Mouse (Mus musculus): ENCODE results near the gene Gnat1. TPM values are rescaled to one million over a fixed set of nuclear protein-coding genes. Genes with fewer than 3 reads are reported as not detected.

Gnat1 gene
- 1.4 and 3.0 TPM in 2 replicates for polyA plus RNA-seq (2016; fragmentation: Nextera tagmentation; extraction: Ambion mirVana)

DNA sequence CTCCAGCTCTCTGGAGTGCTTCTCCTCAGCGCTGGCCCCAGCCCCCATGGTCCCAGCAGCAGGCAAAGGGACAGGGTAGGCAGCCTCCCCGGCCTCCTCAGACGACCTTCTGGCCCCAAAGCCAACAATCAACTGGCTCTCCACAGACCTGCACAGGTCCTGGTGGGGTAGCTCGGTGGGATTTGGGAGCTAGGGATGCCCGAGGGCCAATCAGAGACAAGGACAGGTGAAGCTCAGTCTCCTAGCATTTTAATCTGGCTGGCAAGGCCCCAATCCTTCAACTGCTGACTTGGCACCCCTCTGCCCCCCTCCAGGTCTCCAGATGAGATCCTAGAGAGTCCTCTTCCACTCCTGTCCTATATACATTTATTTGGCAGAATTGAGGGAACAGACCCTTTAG, at the start of gene Gnat1:
Gene Gnat1 (minus strand): TSS at position 212 of the 400 bp plus-strand sequence.
- Histone ChIP-seq H3K9ac (no peak within 1 kb of the TSS), H3K4me2 (replicated peaks) (no peak within 1 kb of the TSS), H3K4me3 (no peak within 1 kb of the TSS), H3K4me1 (peaks cover 19% of the 10 kb centered on the region), H3K27me3 (peaks cover 32% of the 10 kb centered on the region), H3K9me3 (no peaks in the 10 kb centered on the region), H3K36me3 (peaks cover 31% of the 10 kb centered on the region), H3K27ac (no peak within 1 kb of the TSS)
- WGBS: 43% methylated on average over 5 of the region's 5 CpGs
- ATAC-seq (ENCODE audit: insufficient number of reproducible peaks, insufficient read depth, low FRiP score, low TSS enrichment): no peak

DNA sequence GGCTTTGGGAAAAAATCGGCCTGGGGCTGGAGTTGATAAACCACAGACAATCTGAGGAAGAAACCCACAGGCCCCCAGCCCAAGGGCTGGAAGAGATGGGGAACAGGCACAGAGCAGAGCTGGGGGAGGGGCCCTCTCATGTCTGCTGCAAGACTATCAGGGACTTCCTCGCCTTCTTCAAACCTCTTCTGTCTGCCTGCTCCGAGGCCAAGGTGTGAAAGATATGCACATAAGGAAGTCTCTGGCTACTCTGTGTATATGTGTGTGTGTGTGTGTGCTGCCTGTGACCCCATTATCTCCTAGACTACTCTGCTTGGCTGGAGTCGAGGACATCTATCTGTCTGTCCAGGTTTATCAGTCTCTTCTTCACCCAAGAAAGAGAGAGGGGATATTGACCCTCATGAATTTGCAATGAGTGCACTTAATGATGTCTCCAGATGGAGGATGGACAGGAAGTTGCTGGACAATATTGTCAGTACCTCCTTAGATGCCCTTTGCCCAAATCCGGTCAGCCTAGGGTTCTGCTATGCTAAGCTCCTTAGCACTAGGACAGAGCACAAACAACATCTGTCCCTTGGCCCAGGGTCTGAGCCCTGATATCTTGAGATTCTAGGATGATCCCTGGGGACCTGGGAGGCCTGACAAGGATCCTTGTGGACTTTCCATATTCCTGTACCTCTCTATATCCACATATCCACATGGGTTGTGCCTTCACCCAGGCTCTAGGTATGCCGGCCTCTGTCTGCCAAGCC, 49.6 kb upstream of the Gnat1 start:
- 63% methylated on average over 6 of the region's 6 CpGs for WGBS
- no peaks in the 10 kb centered on the region for H3K9me3 ChIP-seq
- no peak overlapping the region for H3K27ac ChIP-seq
- no peak overlapping the region for H3K4me3 ChIP-seq
- H3K9ac ChIP-seq: no peak overlapping the region
- no peaks in the 10 kb centered on the region for H3K36me3 ChIP-seq
- peaks cover 51% of the 10 kb centered on the region for H3K4me1 ChIP-seq
- no peaks in the 10 kb centered on the region for H3K27me3 ChIP-seq
- ATAC-seq (ENCODE audit: insufficient number of reproducible peaks, insufficient read depth, low FRiP score, low TSS enrichment): no peak
- no peak overlapping the region for H3K4me2 ChIP-seq (replicated peaks)

DNA sequence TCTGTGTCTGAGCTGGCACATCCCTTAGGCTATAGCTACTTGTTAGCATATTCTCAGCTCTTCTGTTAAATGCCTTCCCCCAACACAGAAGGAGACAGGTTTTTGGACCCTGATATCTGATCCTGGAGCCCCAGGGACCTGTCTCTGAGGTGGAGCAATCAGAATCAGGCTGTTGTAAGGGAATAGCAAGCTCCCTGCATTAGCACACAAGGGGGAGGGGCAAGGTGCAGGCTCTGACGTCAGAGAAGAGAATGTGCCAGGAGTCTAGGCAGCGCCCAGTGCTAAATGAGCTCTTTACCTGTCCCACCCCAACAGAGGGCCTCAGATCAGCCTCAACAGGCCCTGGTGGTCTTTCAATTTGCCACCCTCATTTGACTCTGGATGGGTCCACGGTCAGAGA, 47.5 kb upstream of the Gnat1 start:
- Histone ChIP-seq H3K27me3 (no peaks in the 10 kb centered on the region), H3K9ac (no peak overlapping the region), H3K36me3 (no peaks in the 10 kb centered on the region), H3K9me3 (no peaks in the 10 kb centered on the region), H3K4me3 (no peak overlapping the region), H3K4me1 (peaks cover 68% of the 10 kb centered on the region), H3K4me2 (replicated peaks) (no peak overlapping the region), H3K27ac (peak overlapping the region; percentile 43; the same call in 1 of the 2 replicates)
- no peak for ATAC-seq (ENCODE audit: insufficient number of reproducible peaks, insufficient read depth, low FRiP score, low TSS enrichment)
- WGBS: 39% methylated on average over 3 of the region's 3 CpGs

DNA sequence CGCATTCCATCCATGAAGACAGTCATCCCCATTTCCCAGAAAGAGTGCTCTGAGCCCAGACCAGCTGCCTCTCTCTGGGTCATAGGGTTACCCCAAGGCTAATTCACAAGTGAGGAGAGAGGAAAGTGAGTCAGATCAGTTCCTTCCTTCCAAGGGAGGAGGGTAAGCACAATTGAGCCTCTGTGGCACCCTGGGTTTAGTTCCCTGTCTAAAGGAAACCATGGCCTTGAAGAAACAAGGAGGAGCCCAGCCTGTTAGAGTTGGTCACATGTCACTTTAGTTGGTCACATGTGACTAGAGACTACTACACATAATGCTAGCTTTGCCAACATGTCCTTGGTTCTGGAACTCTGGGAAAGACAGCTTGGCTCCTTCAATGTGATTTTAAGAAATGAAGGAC, 45.3 kb upstream of the Gnat1 start:
- no peak for ATAC-seq (ENCODE audit: insufficient number of reproducible peaks, insufficient read depth, low FRiP score, low TSS enrichment)
- 84% methylated on average over 1 of the region's 1 CpGs for WGBS
- H3K4me2 ChIP-seq (replicated peaks): no peak overlapping the region

DNA sequence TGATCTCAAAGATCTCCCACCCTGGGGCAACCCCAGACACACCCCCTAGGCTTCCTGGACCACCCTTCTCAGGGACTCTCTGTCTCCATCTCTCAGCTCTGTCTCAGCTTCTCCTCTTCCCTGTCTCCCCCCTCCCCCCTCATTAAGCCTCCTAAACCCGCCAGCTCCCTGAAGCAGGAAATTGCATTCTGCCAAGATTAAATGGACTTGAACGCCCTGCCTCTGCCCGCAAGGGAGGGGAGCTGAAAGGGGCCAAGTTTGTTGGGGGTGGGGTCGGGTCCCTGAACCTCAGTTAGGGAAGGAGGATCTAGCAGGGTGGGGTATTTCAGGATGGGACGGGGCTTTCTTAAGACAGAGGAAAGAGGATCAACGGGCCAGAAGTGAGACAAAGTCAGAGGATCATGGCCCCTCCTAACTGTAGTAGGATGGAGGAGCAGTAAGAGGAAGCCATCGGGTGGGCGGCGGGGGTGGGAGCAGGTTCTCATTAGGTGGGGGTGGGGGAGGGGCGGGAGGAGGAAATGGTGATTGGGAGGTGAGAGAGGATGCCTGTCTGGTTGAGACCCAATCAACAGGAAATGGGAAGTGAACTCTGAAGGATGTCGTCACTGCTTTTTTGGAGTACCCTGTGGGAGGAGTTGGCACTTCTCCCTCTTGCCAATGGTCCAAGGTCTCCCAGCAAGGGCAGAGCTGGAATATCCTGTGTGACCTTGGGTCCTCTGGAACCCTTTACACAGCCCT, 44.5 kb upstream of the Gnat1 start:
- no peaks in the 10 kb centered on the region for H3K9me3 ChIP-seq
- WGBS: 3% methylated on average over 11 of the region's 11 CpGs
- H3K4me1 ChIP-seq: peaks cover 47% of the 10 kb centered on the region
- H3K27ac ChIP-seq: peak overlapping the region; percentile 80
- peak; percentile 49; the same call in 1 of the 2 replicates for ATAC-seq (ENCODE audit: insufficient number of reproducible peaks, insufficient read depth, low FRiP score, low TSS enrichment)
- no peaks in the 10 kb centered on the region for H3K36me3 ChIP-seq
- no peak overlapping the region for H3K4me3 ChIP-seq
- 0 out of 2 replicates have a peak overlapping the region, but pooled peaks have one; percentile 39 for H3K9ac ChIP-seq
- peak overlapping the region; percentile 38 for H3K4me2 ChIP-seq (replicated peaks)
- no peaks in the 10 kb centered on the region for H3K27me3 ChIP-seq

More for the DNA sequence above, 45.3 kb upstream of the Gnat1 start:
- no peaks in the 10 kb centered on the region for H3K9me3 ChIP-seq
- no peaks in the 10 kb centered on the region for H3K36me3 ChIP-seq
- H3K27ac ChIP-seq: peak overlapping the region; percentile 80
- peaks cover 56% of the 10 kb centered on the region for H3K4me1 ChIP-seq
- no peak overlapping the region for H3K9ac ChIP-seq
- H3K4me3 ChIP-seq: no peak overlapping the region
- no peaks in the 10 kb centered on the region for H3K27me3 ChIP-seq

DNA sequence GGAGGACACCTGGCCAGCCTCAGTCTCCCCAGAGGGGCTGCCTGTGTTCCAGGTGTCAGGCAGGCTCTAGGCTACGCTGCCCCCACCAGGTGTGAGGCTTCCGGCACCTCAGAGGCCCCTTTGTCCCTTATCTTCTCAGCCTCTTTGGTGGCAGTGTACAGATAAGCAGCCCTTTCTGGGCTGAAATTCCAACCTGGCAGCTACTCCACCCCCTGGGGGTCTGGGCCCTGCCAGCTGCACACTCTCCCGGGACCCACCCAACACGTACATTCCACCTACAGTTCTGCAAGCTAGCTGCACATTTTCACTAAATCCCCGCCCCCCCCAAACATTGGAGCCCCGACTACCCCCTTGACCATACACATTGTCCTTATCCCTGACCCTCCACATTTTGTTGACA, 43.8 kb upstream of the Gnat1 start:
- H3K4me3 ChIP-seq: no peak overlapping the region
- no peaks in the 10 kb centered on the region for H3K9me3 ChIP-seq
- H3K4me2 ChIP-seq (replicated peaks): peak overlapping the region; percentile 38
- H3K27me3 ChIP-seq: no peaks in the 10 kb centered on the region
- no peaks in the 10 kb centered on the region for H3K36me3 ChIP-seq
- H3K27ac ChIP-seq: peak overlapping the region; percentile 80
- H3K4me1 ChIP-seq: peaks cover 42% of the 10 kb centered on the region
- H3K9ac ChIP-seq: 0 out of 2 replicates have a peak overlapping the region, but pooled peaks have one; percentile 5
- 0 out of 2 replicates have a peak, but pooled peaks have one; percentile 48 for ATAC-seq (ENCODE audit: insufficient number of reproducible peaks, insufficient read depth, low FRiP score, low TSS enrichment)
- WGBS: 21% methylated on average over 6 of the region's 6 CpGs

DNA sequence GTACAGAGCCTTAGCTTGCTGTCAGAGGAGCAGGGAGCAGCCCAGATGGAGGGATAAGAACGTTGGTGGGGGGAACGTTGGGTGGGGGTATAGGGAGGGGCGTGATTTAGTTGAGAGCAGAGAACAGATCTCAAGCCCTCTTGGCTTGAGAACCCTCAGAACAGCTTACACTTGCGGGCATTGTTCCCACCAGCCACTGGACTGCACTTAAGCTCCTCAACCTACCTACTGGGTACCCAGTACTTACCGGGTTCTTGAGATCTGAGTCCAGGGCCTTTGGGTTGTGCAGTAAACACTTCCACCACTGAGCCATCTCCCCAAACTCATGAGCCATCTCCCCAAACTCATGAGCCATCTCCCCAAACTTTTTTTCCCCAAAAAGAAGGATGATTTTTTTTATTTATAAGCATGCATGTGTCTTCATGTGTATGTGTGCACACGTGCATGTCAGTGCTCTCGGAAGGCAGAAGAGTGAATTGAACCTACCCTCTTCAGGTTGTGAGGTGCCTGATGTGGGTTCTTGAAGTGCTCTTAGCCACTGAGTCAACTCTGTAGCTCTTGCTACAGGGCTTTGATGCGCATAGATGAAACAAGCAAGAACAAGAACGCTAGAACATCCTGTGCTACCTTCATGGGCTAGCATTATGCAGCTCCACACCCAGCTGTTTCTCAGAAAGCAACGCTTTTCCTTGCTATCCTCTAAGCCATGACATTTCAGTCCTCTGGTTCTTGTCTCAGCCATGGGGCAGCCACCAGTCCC, 39.4 kb upstream of the Gnat1 start:
- H3K4me3 ChIP-seq: no peak overlapping the region
- H3K27ac ChIP-seq: no peak overlapping the region
- 85% methylated on average over 10 of the region's 10 CpGs for WGBS
- no peaks in the 10 kb centered on the region for H3K27me3 ChIP-seq
- H3K9me3 ChIP-seq: no peaks in the 10 kb centered on the region
- H3K4me1 ChIP-seq: peaks cover 57% of the 10 kb centered on the region
- H3K9ac ChIP-seq: no peak overlapping the region
- ATAC-seq (ENCODE audit: insufficient number of reproducible peaks, insufficient read depth, low FRiP score, low TSS enrichment): no peak
- no peaks in the 10 kb centered on the region for H3K36me3 ChIP-seq
- no peak overlapping the region for H3K4me2 ChIP-seq (replicated peaks)

DNA sequence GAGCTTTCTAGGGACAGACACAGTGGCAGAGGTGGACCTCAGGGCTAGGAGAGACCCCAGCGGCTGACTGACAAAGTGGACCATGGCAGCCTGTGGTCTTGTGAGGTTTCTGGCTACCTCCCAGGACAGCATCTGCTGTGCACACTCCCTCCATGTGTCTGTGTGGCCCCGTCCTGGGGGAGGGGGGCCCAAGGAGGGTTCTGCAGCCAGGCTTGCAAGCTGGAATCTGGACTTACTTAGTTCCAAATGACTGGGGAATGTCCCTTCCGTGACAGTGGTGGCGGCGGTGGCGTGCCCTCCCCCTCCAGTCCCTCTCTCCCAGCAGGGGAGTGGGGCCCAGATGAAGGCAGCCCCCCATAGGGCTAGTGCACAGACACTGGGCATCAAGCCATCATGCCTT, 37.4 kb upstream of the Gnat1 start:
- WGBS: 12% methylated on average over 6 of the region's 6 CpGs
- H3K9ac ChIP-seq: no peak overlapping the region
- ATAC-seq (ENCODE audit: insufficient number of reproducible peaks, insufficient read depth, low FRiP score, low TSS enrichment): no peak; the same call in 1 of the 2 replicates
- H3K4me3 ChIP-seq: no peak overlapping the region
- no peaks in the 10 kb centered on the region for H3K36me3 ChIP-seq
- no peaks in the 10 kb centered on the region for H3K9me3 ChIP-seq
- no peaks in the 10 kb centered on the region for H3K27me3 ChIP-seq
- no peak overlapping the region; the same call in 1 of the 2 replicates for H3K4me2 ChIP-seq (replicated peaks)
- peak overlapping the region; percentile 80 for H3K27ac ChIP-seq
- peaks cover 47% of the 10 kb centered on the region for H3K4me1 ChIP-seq

DNA sequence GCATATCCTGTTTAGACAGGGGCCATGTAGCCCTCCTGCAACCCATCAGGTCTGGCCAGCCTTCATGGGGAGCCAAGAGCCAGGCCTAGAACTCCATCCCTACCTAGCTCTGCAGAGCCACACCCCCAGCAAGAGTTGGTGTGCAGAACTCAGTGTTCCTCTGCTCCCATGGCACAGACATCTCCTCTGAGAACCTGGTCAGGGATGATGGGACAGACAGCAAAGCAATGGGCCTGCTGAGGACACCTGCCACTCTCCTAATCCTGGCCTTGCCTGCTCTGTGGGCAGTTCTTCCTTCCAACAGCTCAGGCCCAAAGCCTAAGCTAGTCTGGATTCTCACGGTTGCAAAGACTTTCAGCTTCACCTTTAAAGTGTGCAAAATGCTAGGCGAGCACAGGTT, 36.1 kb upstream of the Gnat1 start:
- Histone ChIP-seq H3K4me2 (replicated peaks) (no peak overlapping the region), H3K4me3 (no peak overlapping the region), H3K9me3 (no peaks in the 10 kb centered on the region), H3K4me1 (peaks cover 44% of the 10 kb centered on the region), H3K36me3 (no peaks in the 10 kb centered on the region), H3K27me3 (0 out of 2 replicates have a peak, but pooled peaks cover 3% of the 10 kb centered on the region), H3K9ac (no peak overlapping the region), H3K27ac (peak overlapping the region; percentile 94)
- 85% methylated on average over 2 of the region's 2 CpGs for WGBS
- no peak for ATAC-seq (ENCODE audit: insufficient number of reproducible peaks, insufficient read depth, low FRiP score, low TSS enrichment)

DNA sequence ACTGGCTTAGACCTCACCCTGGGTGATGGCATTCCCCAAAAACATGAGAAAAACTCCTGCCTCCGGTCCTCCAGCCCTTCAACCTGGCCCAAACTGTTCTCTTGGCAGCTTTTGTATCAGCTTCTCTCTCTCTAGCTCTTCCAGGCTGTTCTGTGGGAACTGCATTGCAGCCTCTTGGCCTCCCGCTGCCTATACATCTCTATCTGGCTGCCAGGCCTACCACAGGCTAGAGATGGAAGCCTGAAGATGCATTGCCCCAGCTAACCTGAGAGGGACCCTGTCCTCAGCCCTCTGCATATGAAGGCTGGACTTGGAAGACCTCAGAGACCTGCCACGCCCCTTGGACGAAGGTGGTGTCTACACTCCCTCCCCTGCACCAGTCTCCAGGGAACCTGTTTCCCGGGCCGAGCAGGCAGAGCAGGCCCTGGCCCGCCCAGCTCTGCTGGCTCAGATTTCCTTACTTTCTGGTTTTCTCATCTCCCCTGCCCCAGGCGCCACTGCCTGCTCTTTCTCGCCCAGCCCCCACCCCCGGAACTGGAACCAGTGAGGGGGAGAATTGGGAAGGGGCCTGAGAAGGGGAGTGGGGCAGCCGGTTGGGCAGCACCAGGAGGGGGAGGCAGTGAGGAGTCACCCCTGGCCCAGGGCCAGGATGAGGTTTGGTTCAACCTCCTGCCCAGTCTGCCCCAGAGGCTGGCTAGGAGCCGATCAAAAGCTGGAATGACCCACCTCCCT, 34.9 kb upstream of the Gnat1 start:
- H3K27ac ChIP-seq: peak overlapping the region; percentile 94
- no peak overlapping the region; the same call in 1 of the 2 replicates for H3K4me2 ChIP-seq (replicated peaks)
- H3K9me3 ChIP-seq: no peaks in the 10 kb centered on the region
- H3K4me1 ChIP-seq: peaks cover 52% of the 10 kb centered on the region
- ATAC-seq (ENCODE audit: insufficient number of reproducible peaks, insufficient read depth, low FRiP score, low TSS enrichment): peak; percentile 49
- H3K27me3 ChIP-seq: 0 out of 2 replicates have a peak, but pooled peaks cover 4% of the 10 kb centered on the region
- no peak overlapping the region for H3K9ac ChIP-seq
- H3K4me3 ChIP-seq: no peak overlapping the region
- WGBS: 8% methylated on average over 12 of the region's 12 CpGs
- no peaks in the 10 kb centered on the region for H3K36me3 ChIP-seq

Measured in embryonic facial prominence, embryonic 12.5 days (tissue).